Mouse (Mus musculus): ENCODE results near the gene Fhod1. TPM values are rescaled to one million over a fixed set of nuclear protein-coding genes. Genes with fewer than 3 reads are reported as not detected.

Gene Fhod1
- polyA plus RNA-seq (2012; rRNA removed) = 89.2 and 114 TPM in 2 replicates

DNA sequence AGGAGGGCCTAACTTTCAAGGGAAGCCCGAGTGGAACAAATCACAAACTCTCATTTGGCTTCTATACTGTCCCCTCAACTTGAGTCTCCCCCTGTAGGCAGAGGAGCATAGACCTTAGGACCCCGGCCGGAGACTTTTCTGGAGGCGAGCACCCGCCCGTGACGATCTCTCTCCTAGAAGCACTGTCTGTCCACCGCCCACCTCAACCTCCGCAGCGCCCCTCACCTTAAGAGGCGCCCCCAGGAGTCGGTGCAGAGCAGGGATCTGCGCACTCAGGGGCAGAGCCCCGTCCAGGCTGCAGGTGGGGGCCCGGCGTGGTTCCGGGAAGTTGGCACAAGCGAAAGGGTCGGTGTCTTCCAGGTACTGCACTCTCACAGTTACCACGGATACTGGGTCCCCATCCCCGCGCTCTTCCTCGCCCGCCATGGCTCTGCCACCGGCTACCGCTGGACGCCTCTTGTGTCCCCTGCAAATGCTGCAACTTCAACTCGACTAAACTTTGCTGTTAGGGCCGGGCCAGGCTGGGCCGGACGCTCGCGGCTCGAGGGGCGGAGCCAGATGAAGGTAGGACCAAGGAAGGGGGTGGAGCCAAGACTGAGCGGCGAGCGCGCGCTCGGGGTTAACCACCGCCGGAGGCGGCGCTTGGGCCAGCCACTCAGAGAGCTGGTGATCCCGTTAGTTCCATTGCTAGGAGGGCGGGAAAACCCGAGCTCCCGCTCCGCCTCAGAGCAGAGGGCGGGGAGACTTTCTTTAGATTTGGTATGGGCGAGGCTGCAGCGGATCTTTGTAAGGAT is at the start of gene Fhod1:
Gene Fhod1, minus strand, starts transcription at position 526 of the 794 bp plus-strand sequence.
- WGBS = 1% methylated on average over 53 of the region's 53 CpGs
- H3K4me3 ChIP-seq (replicated peaks; ENCODE audit: extremely low read depth, low read depth, low read length) = peak within 1 kb of the TSS; percentile 92
- peak; percentile 92 for TF ChIP-seq POLR2A (IDR thresholded peaks at IDR 0.05; ENCODE audit: borderline replicate concordance, extremely low read depth, low read depth, low read length)
- TF ChIP-seq CTCF (IDR thresholded peaks at IDR 0.05; ENCODE audit: insufficient read depth, low read length) = no peak
- peak; percentile 91 for DNase-seq
- H3K4me1 ChIP-seq (ENCODE audit: control insufficient read depth, insufficient read depth, low read length) = peaks cover 17% of the 10 kb centered on the region

DNA sequence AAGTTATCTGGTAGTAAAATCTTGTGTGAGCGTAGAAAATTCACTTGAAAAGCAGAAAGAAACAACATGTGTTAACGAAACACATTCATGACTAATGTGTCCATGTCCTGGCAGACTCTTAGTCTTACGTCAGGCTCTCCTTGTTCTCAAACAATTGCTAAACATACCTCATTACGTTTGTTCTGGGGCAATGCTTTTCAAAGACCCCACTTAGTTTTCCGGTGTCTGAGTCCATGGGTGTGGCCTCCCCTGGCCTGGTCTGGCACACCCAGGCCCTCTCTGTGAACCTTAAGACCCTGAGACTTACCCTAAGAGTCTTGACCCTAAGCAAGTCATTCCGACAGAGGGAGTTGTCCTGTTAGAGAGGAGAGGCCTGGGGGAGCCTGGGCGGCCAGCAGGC is 46.2 kb upstream of the Fhod1 start:
- Histone ChIP-seq H3K4me3 (replicated peaks; ENCODE audit: extremely low read depth, low read depth, low read length) (no peak overlapping the region), H3K4me1 (ENCODE audit: control insufficient read depth, insufficient read depth, low read length) (peaks cover 8% of the 10 kb centered on the region)
- 53% methylated on average over 7 of the region's 7 CpGs for whole genome bisulfite sequencing
- peak; percentile 21 for DNase-seq
- no peak for TF ChIP-seq POLR2A (IDR thresholded peaks at IDR 0.05; ENCODE audit: borderline replicate concordance, extremely low read depth, low read depth, low read length)
- TF ChIP-seq CTCF (IDR thresholded peaks at IDR 0.05; ENCODE audit: insufficient read depth, low read length) = no peak

DNA sequence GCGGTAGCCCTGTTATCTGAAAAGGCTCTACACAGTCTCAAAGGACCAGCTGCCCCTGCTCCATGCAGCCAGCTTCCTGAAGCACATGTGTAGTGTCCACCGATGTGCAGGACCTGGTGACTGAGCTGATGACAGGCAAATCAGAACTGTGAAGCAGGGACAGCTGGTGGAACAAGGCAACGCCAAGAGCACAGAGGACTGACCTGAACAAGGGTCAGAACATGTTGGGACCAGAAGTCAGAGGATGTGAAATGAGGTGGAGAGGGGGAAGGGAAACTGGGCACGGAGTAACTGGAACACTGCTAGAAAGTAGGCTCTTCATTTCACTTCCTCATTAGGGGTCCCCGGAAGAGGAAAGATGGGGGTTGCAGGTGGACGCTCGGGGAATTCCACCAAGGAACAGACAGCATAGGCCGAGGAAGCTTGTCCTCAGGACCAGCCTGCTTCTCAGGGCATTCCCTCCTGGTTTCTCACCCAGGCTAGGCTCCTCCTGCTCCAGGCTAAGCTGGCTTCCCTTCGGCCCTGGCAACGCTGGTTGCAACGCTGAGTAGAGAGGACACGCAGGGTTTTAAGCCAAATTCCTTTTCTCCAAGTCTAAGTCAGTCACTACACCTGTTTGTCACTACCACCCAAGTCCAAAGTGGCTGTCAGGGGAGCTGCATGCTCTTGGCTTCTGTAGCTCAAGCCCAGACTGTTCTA is 45.5 kb upstream of the Fhod1 start:
- 67% methylated on average over 12 of the region's 12 CpGs for WGBS
- no peak for TF ChIP-seq CTCF (IDR thresholded peaks at IDR 0.05; ENCODE audit: insufficient read depth, low read length)
- TF ChIP-seq POLR2A (IDR thresholded peaks at IDR 0.05; ENCODE audit: borderline replicate concordance, extremely low read depth, low read depth, low read length) = no peak
- DNase-seq = no peak

GRCm38 (mm10) chr8:105389096-105389495 is 41.3 kb upstream of the Fhod1 start:
- no peak for DNase-seq
- Histone ChIP-seq H3K4me1 (ENCODE audit: control insufficient read depth, insufficient read depth, low read length) (peaks cover 5% of the 10 kb centered on the region), H3K4me3 (replicated peaks; ENCODE audit: extremely low read depth, low read depth, low read length) (no peak overlapping the region)
- TF ChIP-seq POLR2A (IDR thresholded peaks at IDR 0.05; ENCODE audit: borderline replicate concordance, extremely low read depth, low read depth, low read length) (no peak), CTCF (IDR thresholded peaks at IDR 0.05; ENCODE audit: insufficient read depth, low read length) (no peak)
- 28% methylated on average over 6 of the region's 6 CpGs for WGBS

More for the DNA sequence above, 45.5 kb upstream of the Fhod1 start:
- Histone ChIP-seq H3K4me1 (ENCODE audit: control insufficient read depth, insufficient read depth, low read length) (peaks cover 8% of the 10 kb centered on the region), H3K4me3 (replicated peaks; ENCODE audit: extremely low read depth, low read depth, low read length) (no peak overlapping the region)

- DNase-seq = no peak
- Histone ChIP-seq H3K4me3 (replicated peaks; ENCODE audit: extremely low read depth, low read depth, low read length) (no peak overlapping the region), H3K4me1 (ENCODE audit: control insufficient read depth, insufficient read depth, low read length) (peaks cover 3% of the 10 kb centered on the region; the same call in 1 of the 2 replicates)
- WGBS = 43% methylated on average over 1 of the region's 1 CpGs
- TF ChIP-seq POLR2A (IDR thresholded peaks at IDR 0.05; ENCODE audit: borderline replicate concordance, extremely low read depth, low read depth, low read length) (no peak), CTCF (IDR thresholded peaks at IDR 0.05; ENCODE audit: insufficient read depth, low read length) (no peak)
Measured at GRCm38 (mm10) chr8:105387151-105387550, 39.4 kb upstream of the Fhod1 start.

DNA sequence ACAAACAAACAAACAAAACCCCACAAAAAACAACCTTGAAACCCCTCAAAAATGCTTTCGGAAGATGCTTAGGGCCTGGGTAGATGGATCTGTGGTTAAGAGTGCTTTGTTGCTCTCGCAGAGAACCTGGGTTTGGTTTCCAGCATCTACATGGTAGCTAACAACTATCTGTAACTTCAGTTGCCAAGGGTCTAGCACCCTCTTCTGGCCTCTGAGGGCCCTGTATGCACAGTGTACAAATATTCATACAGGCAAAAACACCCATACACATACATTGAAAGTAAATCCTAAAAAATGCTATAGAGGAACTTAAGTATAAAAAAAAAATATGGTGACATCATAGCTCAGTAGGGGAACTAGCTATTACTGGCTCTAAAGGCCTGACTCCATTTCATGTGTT is 36.3 kb upstream of the Fhod1 start:
- WGBS = 98% methylated on average over 2 of the region's 2 CpGs

DNA sequence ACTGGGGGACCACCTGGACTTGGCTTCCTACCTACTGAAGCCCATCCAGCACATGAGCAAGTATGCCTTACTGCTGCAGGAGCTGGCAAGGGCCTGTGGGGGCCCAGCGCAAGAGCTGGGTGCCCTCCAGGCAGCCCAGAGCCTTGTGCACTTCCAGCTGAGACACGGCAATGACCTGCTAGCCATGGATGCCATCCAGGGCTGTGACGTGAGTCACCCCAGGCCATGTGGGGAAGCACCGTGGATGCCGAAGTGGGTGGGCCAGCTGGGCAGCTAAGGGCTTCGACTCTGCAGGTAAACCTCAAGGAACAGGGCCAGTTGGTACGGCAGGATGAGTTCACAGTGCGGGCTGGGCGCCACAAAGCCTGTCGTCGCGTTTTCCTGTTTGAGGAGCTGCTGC is 32.6 kb upstream of the Fhod1 start:
- no peak for DNase-seq
- Histone ChIP-seq H3K4me3 (replicated peaks; ENCODE audit: extremely low read depth, low read depth, low read length) (no peak overlapping the region), H3K4me1 (ENCODE audit: control insufficient read depth, insufficient read depth, low read length) (no peaks in the 10 kb centered on the region; the same call in 1 of the 2 replicates)
- TF ChIP-seq CTCF (IDR thresholded peaks at IDR 0.05; ENCODE audit: insufficient read depth, low read length) (no peak), POLR2A (IDR thresholded peaks at IDR 0.05; ENCODE audit: borderline replicate concordance, extremely low read depth, low read depth, low read length) (no peak)
- 80% methylated on average over 12 of the region's 12 CpGs for WGBS

More for the DNA sequence above, 36.3 kb upstream of the Fhod1 start:
- peaks cover under 1% of the 10 kb centered on the region; the same call in 1 of the 2 replicates for H3K4me1 ChIP-seq (ENCODE audit: control insufficient read depth, insufficient read depth, low read length)
- no peak for TF ChIP-seq POLR2A (IDR thresholded peaks at IDR 0.05; ENCODE audit: borderline replicate concordance, extremely low read depth, low read depth, low read length)
- no peak for TF ChIP-seq CTCF (IDR thresholded peaks at IDR 0.05; ENCODE audit: insufficient read depth, low read length)
- DNase-seq = no peak
- no peak overlapping the region for H3K4me3 ChIP-seq (replicated peaks; ENCODE audit: extremely low read depth, low read depth, low read length)

- peak; percentile 79 for DNase-seq
- no peak overlapping the region for H3K4me3 ChIP-seq (replicated peaks; ENCODE audit: extremely low read depth, low read depth, low read length)
Measured at GRCm38 (mm10) chr8:105378673-105379072, 30.9 kb upstream of the Fhod1 start.

DNA sequence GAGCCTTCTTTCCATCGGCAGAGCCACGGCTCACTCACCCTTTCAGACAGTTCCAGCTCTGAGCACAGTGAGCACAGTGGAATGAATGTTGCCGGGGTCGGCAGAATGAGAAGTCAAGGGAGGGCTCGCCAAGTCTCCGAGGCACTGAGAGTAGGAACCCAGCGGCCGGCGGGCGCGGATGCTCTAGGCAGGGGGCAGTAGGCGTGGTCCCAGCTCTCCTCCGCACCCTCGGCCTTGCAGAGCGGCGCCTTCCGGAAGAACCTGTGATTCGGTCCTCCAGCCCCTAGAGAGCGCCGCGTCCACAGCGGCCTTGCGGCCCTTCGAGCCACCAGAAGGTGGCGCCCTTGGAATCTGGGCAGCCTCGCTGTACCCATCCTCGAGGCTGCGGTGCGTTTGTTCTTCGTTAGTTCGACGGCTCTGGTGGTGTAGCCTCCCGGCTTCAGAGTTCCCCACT is 26.8 kb upstream of the Fhod1 start:
- no peak for DNase-seq
- no peak overlapping the region for H3K4me3 ChIP-seq (replicated peaks; ENCODE audit: extremely low read depth, low read depth, low read length)
- peaks cover 2% of the 10 kb centered on the region; the same call in 1 of the 2 replicates for H3K4me1 ChIP-seq (ENCODE audit: control insufficient read depth, insufficient read depth, low read length)
- 33% methylated on average over 33 of the region's 33 CpGs for WGBS
- TF ChIP-seq CTCF (IDR thresholded peaks at IDR 0.05; ENCODE audit: insufficient read depth, low read length) (peak; percentile 59), POLR2A (IDR thresholded peaks at IDR 0.05; ENCODE audit: borderline replicate concordance, extremely low read depth, low read depth, low read length) (no peak)

More at GRCm38 (mm10) chr8:105378673-105379072, 30.9 kb upstream of the Fhod1 start:
- no peak for TF ChIP-seq POLR2A (IDR thresholded peaks at IDR 0.05; ENCODE audit: borderline replicate concordance, extremely low read depth, low read depth, low read length)
- TF ChIP-seq CTCF (IDR thresholded peaks at IDR 0.05; ENCODE audit: insufficient read depth, low read length) = no peak
- 26% methylated on average over 19 of the region's 19 CpGs for WGBS
- peaks cover 2% of the 10 kb centered on the region; the same call in 1 of the 2 replicates for H3K4me1 ChIP-seq (ENCODE audit: control insufficient read depth, insufficient read depth, low read length)

Measured in lung, adult 2 months (tissue).